Mouse (Mus musculus) bone marrow, adult 2 months (tissue): ENCODE results near the gene Ccdc175.

ENCODE experiments used
- CTCF ChIP-seq: fragments of 200-500 bp; IDR thresholded peaks from 2 replicates; pipeline ENCODE4 v1.5.1; 2011; ENCODE audit warnings: low read length, control low read depth; ENCODE audit not compliant: control insufficient read depth, insufficient read depth
- POLR2A ChIP-seq: fragments of 200-500 bp; IDR thresholded peaks from 2 replicates; pipeline ENCODE4 v1.6.1; 2011; ENCODE audit warnings: low read depth, mild to moderate bottlenecking, control low read depth, low read length, borderline replicate concordance; ENCODE audit not compliant: control insufficient read depth

DNA sequence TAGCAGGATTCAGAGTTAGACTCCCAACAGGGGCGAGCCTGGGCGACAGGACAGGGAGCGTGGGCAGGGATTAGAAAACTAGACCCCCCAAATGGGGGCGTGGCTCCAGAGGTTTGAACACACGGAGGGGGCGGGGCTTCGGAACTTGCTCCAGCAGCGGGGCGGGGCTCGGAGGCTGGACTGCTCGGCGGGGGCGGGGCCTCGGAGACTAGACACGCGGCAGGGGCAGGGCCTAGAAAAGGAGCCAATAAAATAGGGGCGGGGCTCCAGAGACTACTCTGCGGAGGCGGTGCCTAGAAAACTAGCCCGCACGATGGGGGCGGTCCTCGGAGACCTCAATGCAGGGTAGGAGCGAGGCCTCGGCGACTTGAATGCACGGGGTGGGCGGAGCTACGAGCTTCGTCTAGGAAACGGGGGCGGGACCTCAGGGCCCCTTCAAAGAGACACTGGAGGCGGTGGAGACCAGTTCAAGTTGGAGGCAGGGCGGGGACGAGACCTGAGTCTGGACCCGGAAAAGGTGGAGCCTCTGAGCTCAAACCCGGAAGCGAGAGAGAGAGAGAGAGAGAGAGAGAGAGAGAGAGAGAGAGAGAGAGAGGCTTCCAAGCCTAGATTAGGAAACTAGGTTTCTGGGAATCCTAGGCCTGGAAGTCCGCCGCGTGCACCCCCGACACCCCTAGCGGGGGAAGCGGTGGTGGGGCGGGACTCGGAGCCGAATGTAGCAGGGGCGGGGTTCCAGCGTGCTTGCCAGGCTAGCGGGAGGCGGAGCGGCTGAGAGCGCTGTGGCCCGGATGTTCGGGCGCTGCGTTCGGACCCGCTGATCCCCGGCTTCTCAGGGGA lies 99.3 kb downstream of the Ccdc175 start, which contains the start of the genes L3hypdh and Jkamp:
- no peak for TF ChIP-seq CTCF
- peak; percentile 36; the same call in 1 of the 2 replicates for TF ChIP-seq POLR2A
